Mouse (Mus musculus) MEL (cell line): Measurements from ENCODE around the gene AU021092. TPM values are rescaled to one million over a fixed set of nuclear protein-coding genes. Genes with fewer than 3 reads are reported as not detected.

ENCODE experiments used
- DNase-seq: peaks from one replicate; pipeline ENCODE4 v3.0.0; 2011; ENCODE audit warnings: low read depth, low spot score
- H3K27ac ChIP-seq: 2 replicates; pipeline ENCODE4 v1.5.1; 2012; ENCODE audit warnings: low read depth, mild to moderate bottlenecking, control low read depth, low read length, moderate library complexity; ENCODE audit not compliant: control insufficient read depth
- H3K27me3 ChIP-seq, 2 experiments: fragments of 150-350 bp in 1 of 2; sonication (generic) in 1 of 2; 2 replicates each; pipeline ENCODE4 v1.6.1; 2012; ENCODE audit warnings: low read length in 2 of 2, mild to moderate bottlenecking in 2 of 2, improper control_type of control experiment in 1 of 2, moderate library complexity in 1 of 2; ENCODE audit not compliant: insufficient read depth in 2 of 2, control insufficient read depth in 1 of 2
- H3K36me3 ChIP-seq, 2 experiments: 2 replicates each; pipeline ENCODE4 v1.6.1; 2012 to 2014; ENCODE audit warnings: low read length in 2 of 2, improper control_type of control experiment in 1 of 2, inconsistent platforms in 1 of 2, mild to moderate bottlenecking in 1 of 2; ENCODE audit not compliant: insufficient read depth in 2 of 2, control insufficient read depth in 1 of 2
- H3K4me1 ChIP-seq, 2 experiments: fragments of 150-350 bp in 1 of 2; sonication (generic) in 1 of 2; 2 replicates each; pipeline ENCODE4 v1.6.1; 2012; ENCODE audit warnings: low read length in 2 of 2, improper control_type of control experiment in 1 of 2, mild to moderate bottlenecking in 1 of 2; ENCODE audit not compliant: insufficient read depth in 2 of 2, control insufficient read depth in 1 of 2
- H3K4me3 ChIP-seq, 2 experiments: fragments of 150-350 bp in 1 of 2; sonication (generic) in 1 of 2; 2 replicates each; pipeline ENCODE4 v1.5.1; 2012; ENCODE audit warnings: low read depth in 2 of 2, low read length in 2 of 2, mild to moderate bottlenecking in 2 of 2, moderate library complexity in 2 of 2, control low read depth in 1 of 2, improper control_type of control experiment in 1 of 2; ENCODE audit not compliant: control insufficient read depth in 1 of 2, insufficient read depth in 1 of 2
- H3K79me2 ChIP-seq: 2 replicates; pipeline ENCODE4 v1.6.1; 2012; ENCODE audit warnings: mild to moderate bottlenecking, low read length, moderate library complexity; ENCODE audit not compliant: control insufficient read depth, poor library complexity, insufficient read depth
- H3K9ac ChIP-seq: 2 replicates; pipeline ENCODE4 v1.6.1; 2012; ENCODE audit warnings: low read depth, mild to moderate bottlenecking, control low read depth, low read length, moderate library complexity; ENCODE audit not compliant: control insufficient read depth, poor library complexity, severe bottlenecking
- H3K9me3 ChIP-seq: fragments of 150-350 bp; sonication (generic); replicated peaks from 2 replicates; pipeline ENCODE4 v1.6.1; 2012; ENCODE audit warnings: mild to moderate bottlenecking, low read length, improper control_type of control experiment, moderate library complexity; ENCODE audit not compliant: insufficient read depth
- CTCF ChIP-seq, 3 experiments: IDR thresholded peaks in 2 of 3; conservative IDR thresholded peaks in 1 of 3; 2 replicates each; pipeline ENCODE4 v1.5.1; 2011 to 2012; ENCODE audit warnings: low read length in 3 of 3, low read depth in 2 of 3, mild to moderate bottlenecking in 2 of 3, improper control_type of control experiment in 1 of 3, inconsistent platforms in 1 of 3, mixed read lengths in 1 of 3, moderate library complexity in 1 of 3; ENCODE audit not compliant: control insufficient read depth in 1 of 3, insufficient read depth in 1 of 3, poor library complexity in 1 of 3, severe bottlenecking in 1 of 3
- ELF1 ChIP-seq: IDR thresholded peaks from 2 replicates; pipeline ENCODE4 v1.6.1; 2014; ENCODE audit warnings: low read depth, mild to moderate bottlenecking, inconsistent platforms, low read length, improper control_type of control experiment, moderate library complexity
- EP300 ChIP-seq, 2 experiments: IDR thresholded peaks; 2 replicates each; pipeline ENCODE4 v1.6.1; 2011; ENCODE audit warnings: improper control_type of control experiment in 2 of 2, low read length in 2 of 2, low read depth in 1 of 2, mild to moderate bottlenecking in 1 of 2
- JUND ChIP-seq: IDR thresholded peaks from 2 replicates; pipeline ENCODE4 v1.6.1; 2011; ENCODE audit warnings: low read depth, mild to moderate bottlenecking, improper control_type of control experiment, low read length
- MAFK ChIP-seq: IDR thresholded peaks from 2 replicates; pipeline ENCODE4 v1.6.1; 2011; ENCODE audit warnings: low read depth, mild to moderate bottlenecking, low read length, improper control_type of control experiment, borderline replicate concordance
- MAX ChIP-seq: IDR thresholded peaks from 2 replicates; pipeline ENCODE4 v1.6.1; 2011; ENCODE audit warnings: low read length, improper control_type of control experiment
- MAZ ChIP-seq: IDR thresholded peaks from 2 replicates; pipeline ENCODE4 v1.6.1; 2012; ENCODE audit warnings: low read depth, mild to moderate bottlenecking, inconsistent platforms, low read length, improper control_type of control experiment
- MXI1 ChIP-seq: IDR thresholded peaks from 2 replicates; pipeline ENCODE4 v1.6.1; 2011; ENCODE audit warnings: mild to moderate bottlenecking, low read depth, low read length, improper control_type of control experiment
- MYC ChIP-seq: IDR thresholded peaks from 2 replicates; pipeline ENCODE4 v1.6.1; 2011; ENCODE audit warnings: low read depth, mild to moderate bottlenecking, low read length, improper control_type of control experiment, moderate library complexity
- NELFE ChIP-seq: IDR thresholded peaks from 2 replicates; pipeline ENCODE4 v1.6.1; 2011; ENCODE audit warnings: low read depth, low read length, improper control_type of control experiment
- NRF1 ChIP-seq: IDR thresholded peaks from 2 replicates; pipeline ENCODE4 v1.6.1; 2014; ENCODE audit warnings: low read depth, mild to moderate bottlenecking, inconsistent platforms, low read length, improper control_type of control experiment, moderate library complexity; ENCODE audit not compliant: poor library complexity, insufficient read depth, severe bottlenecking
- POLR2A ChIP-seq, 2 experiments: IDR thresholded peaks; 2 replicates each; pipeline ENCODE4 v1.6.1; 2011 to 2012; ENCODE audit warnings: low read length in 2 of 2, mild to moderate bottlenecking in 2 of 2, control low read depth in 1 of 2, improper control_type of control experiment in 1 of 2, low read depth in 1 of 2, moderate library complexity in 1 of 2; ENCODE audit not compliant: control insufficient read depth in 1 of 2, insufficient read depth in 1 of 2, poor library complexity in 1 of 2
- RAD21 ChIP-seq: IDR thresholded peaks from 2 replicates; pipeline ENCODE4 v1.6.1; 2011; ENCODE audit warnings: mild to moderate bottlenecking, low read depth, low read length, improper control_type of control experiment
- RCOR1 ChIP-seq: IDR thresholded peaks from 2 replicates; pipeline ENCODE4 v1.6.1; 2012; ENCODE audit warnings: low read depth, mild to moderate bottlenecking, inconsistent platforms, low read length, improper control_type of control experiment
- SIN3A ChIP-seq: IDR thresholded peaks from 2 replicates; pipeline ENCODE4 v1.6.1; 2012; ENCODE audit warnings: low read length, improper control_type of control experiment, inconsistent platforms
- SMC3 ChIP-seq: IDR thresholded peaks from 2 replicates; pipeline ENCODE4 v1.6.1; 2011; ENCODE audit warnings: low read depth, low read length, improper control_type of control experiment
- USF1 ChIP-seq: IDR thresholded peaks from 2 replicates; pipeline ENCODE4 v1.6.1; 2014; ENCODE audit warnings: low read depth, mild to moderate bottlenecking, inconsistent platforms, low read length, improper control_type of control experiment, moderate library complexity
- ZC3H11A ChIP-seq: IDR thresholded peaks from 2 replicates; pipeline ENCODE4 v1.6.1; 2012; ENCODE audit warnings: low read depth, mild to moderate bottlenecking, inconsistent platforms, low read length, improper control_type of control experiment
- polyA plus RNA-seq, 2 experiments: library from polyadenylated mRNA; stranded (reverse) in 1 of 2; unstranded in 1 of 2; fragments of >175 nt in 1 of 2; fragments of >200 nt in 1 of 2; gene quantifications; 2 replicates each; pipeline versions ENCODE4 v1.2.1 to v1.2.4; 2012; ENCODE audit warnings: low replicate concordance in 2 of 2, low read depth in 1 of 2; ENCODE audit not compliant: insufficient read length in 2 of 2, insufficient read depth in 1 of 2, missing spikeins in 1 of 2
- total RNA-seq: library from RNA; depleted of rRNA; stranded (reverse); fragments of 300-350 nt; gene quantifications from 2 replicates; pipeline ENCODE4 v1.2.3, GENCODE M21; 2012

Gene AU021092
- total and polyA plus RNA-seq, 3 experiments, result not detected

GRCm38 (mm10) chr16:5203200-5203599, 18.9 kb downstream of the AU021092 start:
- Histone ChIP-seq H3K79me2 (peaks cover 3% of the 10 kb centered on the region; the same call in 1 of the 2 replicates), H3K9me3 (no peaks in the 10 kb centered on the region), H3K36me3 (peaks cover 0 to 3% of the 10 kb centered on the region in 2 experiments; a peak in 1 of 4 replicates), H3K4me1 (peaks cover 0 to 4% of the 10 kb centered on the region in 2 experiments; a peak in 1 of 4 replicates), H3K27me3 (no peaks in the 10 kb centered on the region), H3K9ac (peak overlapping the region; percentile 88), H3K4me3 (peak overlapping the region; percentile 76 to 91), H3K27ac (peak overlapping the region; percentile 40)
- DNase-seq, result peak; percentile 58
- TF ChIP-seq NRF1, result no peak
- 0 out of 2 replicates have a peak, but pooled peaks have one; percentile 12 for TF ChIP-seq ELF1
- TF ChIP-seq RCOR1, result no peak
- TF ChIP-seq SMC3, result no peak

DNA sequence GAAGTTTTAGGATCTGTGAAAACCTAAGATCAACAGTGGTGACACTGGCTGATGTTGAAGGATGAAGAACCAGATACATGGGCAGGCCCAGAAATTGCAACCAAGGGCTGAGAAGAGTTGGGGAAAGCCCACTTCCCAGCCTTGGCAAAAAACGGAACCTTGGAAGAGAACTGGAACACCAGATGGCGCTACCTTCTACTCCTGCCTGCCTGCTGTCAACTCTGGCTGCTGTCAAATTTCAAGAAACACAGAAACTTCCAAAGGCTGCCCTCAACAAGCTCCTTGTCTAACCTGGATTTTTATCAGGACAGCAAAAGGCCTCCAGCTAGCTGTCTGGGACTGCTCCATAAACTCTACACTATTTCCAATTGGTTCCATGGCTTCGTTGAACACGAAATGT, 19.4 kb downstream of the AU021092 start:
- Histone ChIP-seq H3K27ac (peak overlapping the region; percentile 40), H3K36me3 (peaks cover 0 to 3% of the 10 kb centered on the region in 2 experiments; a peak in 1 of 4 replicates), H3K79me2 (peaks cover 3% of the 10 kb centered on the region; the same call in 1 of the 2 replicates), H3K4me3 (peak overlapping the region; percentile 76 to 91), H3K4me1 (peaks cover 0 to 4% of the 10 kb centered on the region in 2 experiments; a peak in 1 of 4 replicates), H3K9ac (peak overlapping the region; percentile 88), H3K27me3 (no peaks in the 10 kb centered on the region), H3K9me3 (no peaks in the 10 kb centered on the region)
- peak; percentile 80 for DNase-seq
- TF ChIP-seq MXI1 (peak; percentile 48; the same call in 1 of the 2 replicates), RAD21 (peak; percentile 71), SIN3A (peak; percentile 87; the same call in 1 of the 2 replicates), CTCF (IDR thresholded peaks at IDR 0.05 in 2 of 3, conservative IDR thresholded peaks at IDR 0.05 in 1 of 3; ENCODE audit: control insufficient read depth in 1 of 3, insufficient read depth in 1 of 3, low read depth in 2 of 3, low read length in 3 of 3, poor library complexity in 1 of 3, severe bottlenecking in 1 of 3) (peak; percentile 60 to 81 (median 72)), MAZ (no peak), POLR2A (IDR thresholded peaks at IDR 0.05; ENCODE audit: control insufficient read depth in 1 of 2, insufficient read depth in 1 of 2, low read depth in 1 of 2, low read length in 2 of 2, poor library complexity in 1 of 2) (no peak), MAFK (no peak), MAX (no peak), ZC3H11A (peak; percentile 69), MYC (no peak), NELFE (no peak), ELF1 (no peak), USF1 (no peak), EP300 (IDR thresholded peaks at IDR 0.05; ENCODE audit: low read depth in 1 of 2, low read length in 2 of 2) (no peak), SMC3 (peak; percentile 86), JUND (no peak)
